Mouse (Mus musculus): Measurements from ENCODE around the gene Pde1b. TPM values are rescaled to one million over a fixed set of nuclear protein-coding genes. Genes with fewer than 3 reads are reported as not detected.

Pde1b gene
- total RNA-seq (2017): 28.6 to 54.5 TPM (median 38.7 TPM) in 3 replicates

DNA sequence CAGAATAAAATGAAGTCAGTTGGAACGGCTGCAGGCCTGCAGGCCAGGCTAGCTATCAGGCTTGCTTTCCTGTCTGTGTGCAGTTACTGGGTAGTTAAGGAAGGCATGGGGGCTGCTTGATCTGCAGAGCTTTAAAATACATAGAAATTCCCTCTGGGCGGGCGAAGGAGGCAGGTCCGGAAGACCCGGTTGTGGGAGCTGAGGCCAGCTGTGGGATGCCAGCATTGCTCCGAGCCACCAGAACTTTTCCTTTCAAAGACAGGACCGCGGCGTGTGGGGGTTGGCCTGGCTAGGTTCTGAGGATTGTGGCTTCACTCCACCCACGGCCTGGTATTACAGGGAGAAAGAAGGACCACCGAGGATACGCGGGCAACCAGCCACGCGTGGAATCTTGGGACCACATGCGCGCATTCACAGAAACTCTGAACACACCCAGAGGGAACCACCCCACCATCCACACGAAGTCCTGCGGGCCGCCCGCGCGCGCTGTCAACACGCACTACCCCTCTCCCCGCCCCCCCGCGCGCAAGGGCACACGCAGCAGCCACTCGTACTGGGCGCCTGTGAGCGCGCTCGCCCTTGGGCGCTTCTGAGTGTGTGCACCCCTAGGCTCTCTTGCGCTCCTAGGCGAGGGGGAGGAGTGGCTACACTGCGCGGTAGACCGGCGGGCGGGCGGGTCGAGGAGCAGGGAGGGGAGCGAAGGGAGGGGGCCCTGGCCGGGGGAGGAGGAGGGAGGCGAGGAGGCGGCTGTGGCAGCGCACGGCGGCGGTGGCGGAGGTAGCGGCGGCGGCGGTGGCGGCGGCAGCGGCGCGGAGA, at the start of gene Pde1b:
Pde1b (plus strand) TSS at position 600 of the 816 bp plus-strand sequence.
- ATAC-seq (replicated peaks; ENCODE audit: insufficient number of reproducible peaks, low FRiP score, low TSS enrichment, poor library complexity, severe bottlenecking): peak; percentile 40; the same call in 1 of the 2 replicates

DNA sequence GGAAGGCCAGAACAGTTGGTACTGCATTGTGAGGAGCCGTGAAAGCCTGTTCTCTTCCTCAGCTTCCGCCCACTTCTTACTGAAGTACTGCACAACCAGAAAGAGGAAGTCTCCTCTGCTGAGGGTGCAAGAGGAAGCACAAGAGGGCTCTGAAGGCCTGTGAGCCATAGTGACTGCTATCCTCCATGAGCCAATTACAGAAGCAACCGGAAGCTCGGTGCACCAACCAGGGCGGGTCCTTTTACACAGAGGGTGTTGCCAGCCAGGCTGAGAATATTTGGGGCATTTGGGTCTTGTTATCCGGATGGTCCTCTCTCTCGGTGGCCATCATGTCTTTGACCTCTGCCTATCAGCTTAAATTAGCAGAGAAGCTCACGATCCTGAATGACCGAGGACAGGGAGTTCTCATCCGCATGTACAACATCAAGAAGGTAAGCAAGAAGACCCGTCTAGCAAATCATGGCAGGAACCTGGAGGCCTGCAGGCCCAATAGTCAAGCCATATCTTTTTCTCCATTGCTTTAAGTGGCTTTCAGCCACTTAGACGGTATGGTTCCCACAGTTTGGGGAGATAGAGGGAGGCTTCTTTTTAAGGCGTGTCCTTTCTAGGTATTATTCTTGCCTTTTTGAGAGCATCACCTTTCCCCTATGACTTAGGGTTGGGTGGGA, 49.1 kb upstream of the Pde1b start, which contains the start of gene Nckap1l:
Nckap1l (plus strand) TSS at position 244 of the 668 bp plus-strand sequence.
- peak; percentile 100 for ATAC-seq (replicated peaks; ENCODE audit: insufficient number of reproducible peaks, low FRiP score, low TSS enrichment, poor library complexity, severe bottlenecking)

DNA sequence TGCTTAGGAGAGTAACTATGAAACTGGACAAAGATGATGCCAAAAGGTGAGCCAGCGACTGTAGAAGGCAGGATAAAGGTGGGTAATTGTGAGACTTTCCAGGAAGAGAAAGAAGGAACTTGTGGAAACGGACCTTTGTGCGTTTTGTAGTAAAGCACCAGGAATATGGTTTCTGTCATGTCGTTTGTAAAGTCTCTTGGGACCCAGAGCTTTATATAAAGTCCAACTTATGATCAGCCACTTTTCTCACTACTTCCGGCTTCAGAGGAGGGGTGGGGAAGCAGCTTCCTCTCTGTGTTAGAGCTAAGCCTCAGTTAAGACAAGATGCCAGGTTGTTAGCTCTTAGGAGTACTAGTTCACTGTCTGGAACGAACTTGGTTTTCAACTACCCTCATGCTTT, 48.4 kb upstream of the Pde1b start:
- no peak for ATAC-seq (replicated peaks; ENCODE audit: insufficient number of reproducible peaks, low FRiP score, low TSS enrichment, poor library complexity, severe bottlenecking)

DNA sequence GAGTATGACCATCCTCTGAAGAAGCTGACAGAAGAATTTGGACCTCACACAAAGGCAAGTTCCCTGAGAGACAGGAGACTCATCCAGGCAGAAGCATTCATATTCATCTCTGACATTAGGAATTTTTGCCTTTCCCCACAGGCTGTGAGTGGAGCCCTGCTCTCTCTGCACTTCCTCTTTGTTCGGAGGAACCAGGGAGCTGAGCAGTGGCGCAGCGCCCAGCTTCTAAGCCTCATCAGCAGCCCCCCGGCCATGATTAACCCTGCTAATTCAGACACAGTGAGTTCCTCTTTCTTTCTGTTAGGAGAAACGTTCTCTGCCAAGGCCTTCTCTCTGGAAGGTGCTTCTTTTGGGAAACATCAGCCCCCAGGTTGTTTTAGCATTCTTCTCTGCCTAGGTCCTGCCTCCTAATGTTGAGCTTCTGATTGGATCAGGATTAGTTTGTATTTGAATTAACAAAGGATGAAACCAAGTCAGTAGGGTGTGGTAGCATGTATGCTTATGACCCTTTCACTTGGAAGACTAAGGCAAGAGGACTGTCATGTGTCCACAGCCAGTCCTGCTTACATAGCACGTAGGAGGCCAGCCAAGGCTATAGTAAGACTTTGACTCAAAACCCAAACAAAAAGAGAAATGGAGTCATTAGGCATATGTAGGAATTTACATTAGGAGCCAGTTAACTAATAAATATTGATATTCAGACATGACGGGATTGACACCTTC, 40.1 kb upstream of the Pde1b start:
- no peak for ATAC-seq (replicated peaks; ENCODE audit: insufficient number of reproducible peaks, low FRiP score, low TSS enrichment, poor library complexity, severe bottlenecking)

DNA sequence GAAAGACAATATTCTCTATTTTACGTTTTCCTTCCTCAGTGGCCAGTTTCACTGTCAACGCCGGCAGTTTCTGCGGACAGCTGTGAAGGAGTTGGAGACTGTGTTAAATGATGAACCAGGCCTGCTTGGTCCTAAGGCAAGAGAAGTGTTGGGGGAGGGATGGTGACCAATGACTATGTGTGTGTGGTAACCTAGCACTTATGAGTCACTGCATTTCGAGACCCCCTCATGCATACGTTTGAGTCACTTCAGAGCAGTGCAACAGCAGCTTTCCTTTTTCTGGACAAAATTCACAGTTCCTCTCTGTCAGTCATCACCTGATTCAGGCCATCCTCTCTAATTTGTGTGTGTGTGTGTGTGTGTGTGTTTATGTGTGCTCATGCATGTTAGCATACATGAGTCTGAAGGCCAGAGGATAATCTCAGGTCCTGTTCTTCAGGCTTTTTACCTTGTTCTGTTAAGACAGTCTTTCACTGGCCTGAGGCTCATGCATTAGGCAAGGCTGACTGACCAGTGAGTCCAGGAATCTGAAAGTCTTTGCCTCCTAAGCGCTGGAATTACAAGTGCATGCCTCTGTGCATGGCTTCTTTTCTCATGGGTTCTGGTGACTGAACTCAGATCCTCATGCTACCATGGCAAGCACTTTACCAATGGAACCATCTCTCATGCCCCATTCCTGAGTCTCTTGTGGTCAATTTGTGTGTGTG, 31.2 kb upstream of the Pde1b start:
- ATAC-seq (replicated peaks; ENCODE audit: insufficient number of reproducible peaks, low FRiP score, low TSS enrichment, poor library complexity, severe bottlenecking): no peak

DNA sequence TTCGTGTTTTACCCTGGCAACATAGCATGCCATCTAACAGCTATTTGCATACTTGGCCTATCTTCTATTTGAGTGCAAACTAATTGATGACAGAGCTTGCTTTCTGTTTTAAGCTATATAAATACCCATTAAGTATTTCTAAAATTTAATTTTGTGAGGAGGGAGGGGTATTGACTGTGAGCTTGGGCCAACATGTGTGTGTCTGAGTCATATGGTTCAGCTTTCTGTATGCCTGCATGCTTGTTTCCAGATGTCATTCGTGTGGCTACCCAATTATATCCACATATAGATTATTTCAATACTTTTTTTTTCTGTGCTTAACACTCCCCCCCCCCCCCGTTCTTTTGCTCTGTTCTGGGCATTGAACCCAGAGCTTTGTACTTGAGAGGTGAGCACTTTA, 30.6 kb upstream of the Pde1b start:
- no peak for ATAC-seq (replicated peaks; ENCODE audit: insufficient number of reproducible peaks, low FRiP score, low TSS enrichment, poor library complexity, severe bottlenecking)

DNA sequence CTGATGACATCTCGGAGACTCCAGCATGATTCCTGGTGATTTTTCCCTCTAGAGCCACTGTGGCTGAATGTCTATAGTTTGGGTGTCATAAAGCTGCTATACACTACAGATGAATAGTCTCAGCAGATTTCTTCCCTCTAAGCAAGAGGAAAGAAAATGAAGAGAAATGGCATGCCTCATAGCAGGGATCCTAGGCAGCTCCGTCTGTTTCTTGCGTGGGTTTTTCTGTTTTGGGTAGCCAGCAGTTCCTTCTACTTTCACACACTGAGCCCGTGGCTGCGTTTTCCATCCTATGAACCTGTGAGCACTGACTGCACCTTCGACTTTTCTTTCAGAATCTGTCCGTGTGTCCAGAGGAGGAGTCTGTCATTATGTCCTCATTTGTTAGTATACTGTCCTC, 29.7 kb upstream of the Pde1b start:
- ATAC-seq (replicated peaks; ENCODE audit: insufficient number of reproducible peaks, low FRiP score, low TSS enrichment, poor library complexity, severe bottlenecking): no peak

DNA sequence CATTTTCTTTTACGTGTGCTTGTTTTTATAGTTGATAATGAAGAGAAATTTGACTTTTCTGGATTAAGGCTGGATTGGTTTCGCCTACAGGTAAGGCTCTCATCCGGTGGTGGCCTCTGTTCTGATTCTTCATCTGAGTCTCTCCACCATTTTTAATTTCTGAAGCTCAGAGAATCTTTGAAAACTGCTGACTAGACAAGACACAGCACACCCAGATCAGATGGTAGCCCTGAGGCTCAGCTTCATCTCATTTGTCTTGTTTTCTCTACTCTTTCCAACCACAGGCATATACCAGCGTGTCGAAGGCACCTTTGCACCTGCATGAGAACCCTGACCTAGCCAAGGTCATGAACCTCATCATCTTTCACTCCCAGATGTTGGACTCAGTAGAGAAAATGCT, 29.1 kb upstream of the Pde1b start:
- ATAC-seq (replicated peaks; ENCODE audit: insufficient number of reproducible peaks, low FRiP score, low TSS enrichment, poor library complexity, severe bottlenecking): no peak

DNA sequence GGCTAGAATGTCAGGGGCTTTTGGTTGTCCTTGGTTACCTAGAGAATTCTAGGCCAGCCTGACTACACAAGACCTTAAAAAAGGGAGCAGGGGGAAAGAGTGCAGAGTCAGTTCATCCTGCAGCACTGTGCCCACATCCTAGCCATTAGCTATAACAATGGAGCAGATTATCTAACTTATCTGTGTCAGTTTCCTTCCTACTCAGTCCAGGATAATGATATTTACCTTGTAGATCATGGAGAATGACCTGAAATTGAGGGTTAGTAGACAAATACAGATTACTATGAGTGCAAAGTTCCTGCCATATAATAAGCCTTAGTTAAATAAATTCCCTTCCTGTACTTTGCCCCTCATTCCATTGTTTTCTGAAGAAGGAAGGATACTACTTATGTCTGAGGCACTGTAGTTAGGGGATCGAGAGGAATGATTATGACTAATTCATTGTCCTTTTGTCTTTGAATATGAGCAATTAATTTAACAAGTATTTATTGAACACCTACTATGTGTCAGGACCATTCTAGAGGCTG, 23.7 kb upstream of the Pde1b start:
- no peak for ATAC-seq (replicated peaks; ENCODE audit: insufficient number of reproducible peaks, low FRiP score, low TSS enrichment, poor library complexity, severe bottlenecking)

DNA sequence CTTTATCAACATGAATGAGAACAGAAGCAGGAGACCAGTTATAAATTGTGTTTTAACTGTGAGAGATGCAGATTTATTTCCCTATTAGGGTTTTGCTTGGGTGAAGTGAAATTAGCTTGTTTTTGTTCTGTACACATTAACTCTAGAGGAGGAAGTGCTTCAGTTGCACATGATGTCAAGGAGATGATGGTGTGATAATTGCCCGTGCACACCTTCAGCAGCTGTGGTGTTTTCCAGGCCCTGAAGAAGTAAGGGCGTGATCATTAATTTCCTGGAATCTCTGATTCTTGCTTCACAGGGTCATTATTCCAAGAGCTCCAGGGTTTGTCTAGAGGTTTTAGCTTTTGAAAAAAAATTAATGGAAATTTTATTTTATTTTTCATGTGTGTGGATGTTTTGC, 22.7 kb upstream of the Pde1b start:
- no peak for ATAC-seq (replicated peaks; ENCODE audit: insufficient number of reproducible peaks, low FRiP score, low TSS enrichment, poor library complexity, severe bottlenecking)

DNA sequence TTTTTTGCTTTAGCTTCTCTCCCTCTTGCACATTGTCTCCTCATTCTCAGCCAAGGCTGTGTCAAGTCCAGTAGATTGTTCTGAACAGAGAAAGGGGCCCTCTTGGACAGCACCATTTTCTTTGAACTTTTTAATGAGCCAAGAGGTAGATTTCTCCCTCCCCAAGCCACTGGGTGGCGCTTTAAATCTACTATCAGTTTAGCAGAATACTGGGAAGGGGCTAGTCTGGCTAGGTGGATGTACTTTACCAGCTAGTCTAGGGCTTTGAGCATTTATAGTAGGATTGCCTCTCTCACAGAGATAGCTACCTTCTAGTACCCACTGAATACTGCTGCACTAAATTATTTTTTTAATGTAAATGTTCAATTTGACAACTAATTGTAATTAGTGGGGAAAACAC, 20.3 kb upstream of the Pde1b start:
- ATAC-seq (replicated peaks; ENCODE audit: insufficient number of reproducible peaks, low FRiP score, low TSS enrichment, poor library complexity, severe bottlenecking): no peak

DNA sequence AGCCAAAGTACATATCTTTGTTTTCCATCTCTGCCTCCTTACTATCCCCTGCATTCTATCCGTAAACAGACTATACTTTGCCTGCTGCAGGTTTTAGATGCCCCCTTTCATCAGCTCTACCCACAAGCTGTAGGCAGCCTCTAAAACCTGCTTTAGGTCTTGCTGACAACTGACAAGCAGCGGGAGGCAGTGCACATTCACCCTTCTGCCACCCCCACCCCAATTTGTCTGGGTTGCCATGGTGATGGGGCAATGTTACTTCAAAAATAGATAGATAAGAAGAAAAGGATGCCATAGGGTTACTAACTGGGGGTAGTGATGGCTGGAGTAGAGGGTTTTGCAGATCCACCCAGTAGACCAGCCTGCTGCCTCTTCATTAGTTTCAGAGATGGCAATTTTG, 18.3 kb upstream of the Pde1b start:
- ATAC-seq (replicated peaks; ENCODE audit: insufficient number of reproducible peaks, low FRiP score, low TSS enrichment, poor library complexity, severe bottlenecking): no peak

DNA sequence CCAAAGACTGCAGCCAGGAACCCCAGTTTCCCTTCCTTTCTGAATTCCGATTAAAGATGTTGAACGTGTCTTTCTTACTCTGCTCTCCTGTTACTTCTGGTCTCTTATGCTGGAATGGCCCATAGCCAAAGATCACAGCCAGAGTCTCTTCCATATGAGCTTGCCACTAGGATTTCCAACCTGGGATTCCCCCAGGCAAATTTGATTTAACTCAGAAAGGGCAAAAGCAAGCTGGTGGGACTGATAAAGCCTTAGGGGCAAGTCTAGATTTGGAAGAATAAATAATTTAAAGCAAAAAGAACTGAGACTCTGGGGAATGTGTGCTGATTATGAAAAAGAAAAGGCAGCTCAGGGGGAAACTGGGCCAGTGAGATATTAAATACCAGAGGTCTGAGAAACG, 17.7 kb upstream of the Pde1b start:
- no peak for ATAC-seq (replicated peaks; ENCODE audit: insufficient number of reproducible peaks, low FRiP score, low TSS enrichment, poor library complexity, severe bottlenecking)

DNA sequence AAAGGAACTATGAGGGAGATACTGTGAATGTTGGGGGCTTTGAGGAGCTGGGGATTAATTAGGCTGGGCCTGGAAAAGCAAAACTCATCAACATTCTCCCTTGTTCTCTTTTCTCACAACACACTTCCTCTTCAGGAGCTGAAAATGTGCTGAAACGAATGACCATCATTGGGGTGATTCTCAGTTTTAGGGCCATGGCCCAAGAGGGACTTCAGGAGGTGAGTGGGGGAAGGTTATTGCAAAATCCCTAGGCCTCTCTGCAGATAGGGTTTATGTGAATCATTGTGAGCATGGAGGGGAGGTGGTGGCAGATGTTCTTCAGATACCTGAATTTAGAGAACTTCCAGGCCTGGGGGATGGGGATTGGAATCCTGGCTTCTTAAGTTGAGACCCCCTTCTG, 16.2 kb upstream of the Pde1b start:
- ATAC-seq (replicated peaks; ENCODE audit: insufficient number of reproducible peaks, low FRiP score, low TSS enrichment, poor library complexity, severe bottlenecking): no peak

DNA sequence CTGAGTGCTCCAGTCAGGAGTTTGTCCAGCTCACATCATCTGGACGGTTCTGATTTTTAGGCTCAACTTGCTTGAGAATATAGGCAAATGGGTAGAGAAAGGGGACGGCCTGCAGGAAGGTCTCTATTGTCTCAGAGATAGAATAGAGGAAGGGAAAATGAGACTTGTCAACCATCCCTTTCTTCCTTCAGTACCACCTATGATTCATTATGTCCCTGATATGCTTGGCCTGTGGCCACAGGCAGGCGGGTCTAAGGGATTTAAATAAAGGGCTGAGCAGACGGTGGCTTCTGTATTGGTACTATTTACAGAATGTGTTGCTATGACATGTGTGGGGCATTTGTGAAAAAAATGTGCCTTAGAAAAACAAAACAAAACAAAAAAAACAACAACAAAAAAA, 14.5 kb upstream of the Pde1b start:
- no peak for ATAC-seq (replicated peaks; ENCODE audit: insufficient number of reproducible peaks, low FRiP score, low TSS enrichment, poor library complexity, severe bottlenecking)

DNA sequence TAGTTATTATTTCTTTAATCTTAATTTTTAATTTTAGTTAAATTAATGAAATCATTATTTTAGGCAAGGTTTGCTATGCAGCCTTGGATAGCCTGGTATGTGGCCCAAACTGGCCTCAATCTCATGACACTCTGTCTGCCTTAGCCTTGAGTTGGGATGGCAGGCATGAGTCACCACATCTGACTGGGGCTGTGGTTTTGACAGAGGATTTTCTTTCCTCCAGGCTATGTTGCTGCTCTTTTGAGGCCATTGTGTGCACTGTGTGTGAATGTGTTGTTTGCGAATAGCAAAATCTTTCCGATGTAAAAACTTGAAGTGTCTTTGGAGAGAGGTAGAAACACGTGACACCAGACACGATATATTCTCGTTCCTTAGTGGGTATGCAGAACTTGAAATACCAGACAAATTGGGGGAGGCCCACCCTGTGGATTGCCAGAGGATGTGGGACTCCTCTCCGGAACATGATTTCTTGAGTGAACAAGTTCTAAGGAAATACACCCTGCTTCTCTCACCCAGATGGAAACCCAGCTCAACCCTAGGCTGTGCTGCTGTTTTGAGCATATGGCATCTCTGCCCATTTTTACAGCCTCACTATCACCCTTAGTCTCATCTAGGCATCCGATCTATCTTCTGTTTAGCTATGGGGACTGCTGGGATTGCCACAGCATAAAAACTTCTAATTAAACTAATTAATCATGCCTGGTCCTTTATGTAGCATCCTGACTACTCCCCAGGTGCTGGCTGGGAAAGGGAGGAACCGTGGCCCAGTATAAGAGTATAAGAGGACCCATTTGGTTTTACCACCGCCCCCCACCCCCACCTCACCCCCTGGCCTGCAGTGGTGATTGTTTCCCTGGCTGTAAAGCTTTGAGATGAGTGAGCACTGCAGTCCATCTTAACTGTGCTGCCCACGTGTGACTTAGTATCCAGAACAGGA, 6.4 kb upstream of the Pde1b start:
- ATAC-seq (replicated peaks; ENCODE audit: insufficient number of reproducible peaks, low FRiP score, low TSS enrichment, poor library complexity, severe bottlenecking): no peak

DNA sequence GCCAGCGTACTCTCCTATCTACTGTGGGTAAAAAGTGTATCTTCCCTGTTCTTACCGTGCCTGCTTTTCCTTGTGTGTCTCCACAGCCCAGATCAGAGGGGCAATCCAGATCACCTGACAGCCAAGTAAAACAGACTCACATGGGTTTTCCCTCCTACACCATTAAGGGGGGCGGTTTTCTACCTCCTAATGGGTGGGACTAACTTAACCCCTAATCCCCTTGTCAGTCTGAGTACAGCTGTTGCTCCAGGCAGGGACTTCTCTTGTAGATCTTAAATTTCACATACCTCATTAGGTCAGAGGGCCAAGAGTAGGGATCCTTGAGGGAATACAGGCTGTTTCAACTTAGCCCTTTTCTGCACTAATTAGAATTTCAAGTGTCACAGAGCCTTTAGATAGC, 4.7 kb upstream of the Pde1b start:
- no peak for ATAC-seq (replicated peaks; ENCODE audit: insufficient number of reproducible peaks, low FRiP score, low TSS enrichment, poor library complexity, severe bottlenecking)

DNA sequence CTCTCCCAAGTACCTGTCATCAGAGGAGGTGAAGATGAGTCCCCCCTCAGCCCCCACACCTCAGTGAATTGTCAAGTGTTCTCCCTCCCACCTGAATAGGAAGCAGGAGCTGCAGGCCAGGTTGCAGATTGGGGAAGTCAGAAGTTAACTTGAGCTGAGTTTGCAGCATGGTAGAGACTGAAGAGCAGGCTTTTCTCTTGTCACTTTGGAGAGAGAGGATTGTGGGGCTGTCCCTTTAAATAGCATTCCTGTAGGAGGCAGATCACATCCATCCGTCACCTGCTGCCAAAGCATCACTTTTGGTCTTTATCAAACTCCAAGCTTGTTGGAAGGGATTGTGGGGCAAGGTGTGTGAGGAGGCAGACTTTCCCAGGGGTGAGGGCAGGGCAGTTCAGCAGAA, 2.1 kb upstream of the Pde1b start:
- no peak for ATAC-seq (replicated peaks; ENCODE audit: insufficient number of reproducible peaks, low FRiP score, low TSS enrichment, poor library complexity, severe bottlenecking)

All from monocyte, adult 5-6 weeks (primary cell).